Mouse (Mus musculus) stomach, embryonic 16.5 days (tissue): ENCODE results near the gene Cenpp. TPM values are rescaled to one million over a fixed set of nuclear protein-coding genes. Genes with fewer than 3 reads are reported as not detected.
A peak's percentile ranks its signal among the peaks of the same experiment; 100 is the strongest.

ENCODE experiments used
- ATAC-seq: fragments of 200-750 bp; cut with Nextera tagmentation; 2 replicates; pipeline ENCODE4 v1.8.0; 2017; ENCODE audit warnings: moderate number of reproducible peaks, moderate TSS enrichment; ENCODE audit not compliant: insufficient read depth, low FRiP score
- H3K27ac ChIP-seq: fragments of 300-500 bp; sonication (generic); 2 replicates; pipeline ENCODE4 v1.5.1; 2014; ENCODE audit warnings: low read length
- H3K27me3 ChIP-seq: fragments of 300-500 bp; sonication (generic); 2 replicates; pipeline ENCODE4 v1.6.1; 2014; ENCODE audit warnings: low read length, control low read depth, mixed read lengths; ENCODE audit not compliant: control insufficient read depth, insufficient read depth
- H3K36me3 ChIP-seq: fragments of 300-500 bp; sonication (generic); 2 replicates; pipeline ENCODE4 v1.6.1; 2014; ENCODE audit warnings: low read length; ENCODE audit not compliant: control insufficient read depth, insufficient read depth
- H3K4me1 ChIP-seq: fragments of 300-500 bp; sonication (generic); 2 replicates; pipeline ENCODE4 v1.6.1; 2014; ENCODE audit warnings: low read length, control low read depth, mixed read lengths; ENCODE audit not compliant: control insufficient read depth, insufficient read depth
- H3K4me2 ChIP-seq: fragments of 300-500 bp; sonication (generic); 2 replicates; pipeline ENCODE4 v1.6.1; 2014; ENCODE audit warnings: low read depth, low read length, mixed read lengths
- H3K4me3 ChIP-seq: fragments of 300-500 bp; sonication (generic); replicated peaks from 2 replicates; pipeline ENCODE4 v1.5.1; 2014; ENCODE audit warnings: mild to moderate bottlenecking, low read length
- H3K9ac ChIP-seq: fragments of 300-500 bp; sonication (generic); 2 replicates; pipeline ENCODE4 v1.6.1; 2014; ENCODE audit warnings: low read length
- H3K9me3 ChIP-seq: fragments of 300-500 bp; sonication (generic); replicated peaks from 2 replicates; pipeline ENCODE4 v1.6.1; 2016; ENCODE audit warnings: low read length, control low read depth; ENCODE audit not compliant: control insufficient read depth
- WGBS: fragments of 180-500 bp; shearing (Covaris S2); extraction: QIAGEN DNeasy Blood & Tissue Kit; methylation state at CpG from one replicate; pipeline ENCODE4 v1.1.7; 2014; 5-methylcytosine and 5-hydroxymethylcytosine counted together
- polyA plus RNA-seq: library from polyadenylated mRNA; unstranded; fragments of >200 nt; fragmentation: Nextera tagmentation; extraction: Ambion mirVana; gene quantifications from 2 replicates; pipeline ENCODE4 v1.2.1, GENCODE M21; 2015

The Cenpp gene
- polyA plus RNA-seq, 1 experiment from 2014 or later: 23.4 TPM

DNA sequence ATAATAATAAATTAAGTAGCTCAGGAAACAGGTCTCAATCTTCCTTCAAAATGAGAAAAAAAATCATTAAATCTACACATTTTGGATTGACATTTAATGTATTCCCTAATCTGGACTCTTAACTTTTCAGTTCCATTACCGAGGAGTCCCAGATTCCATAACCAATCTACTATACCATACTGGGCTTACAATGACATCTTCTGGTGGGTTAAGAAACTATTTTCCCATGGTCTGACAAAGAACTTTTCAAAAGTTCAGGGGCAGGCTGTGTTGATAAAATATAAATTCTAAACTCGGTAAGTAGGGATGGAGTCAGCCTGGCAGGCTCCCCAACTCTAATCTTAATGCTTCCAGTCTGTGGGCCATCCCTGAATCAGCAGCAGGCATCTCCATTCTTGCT is 1.4 kb downstream of the Cenpp start:
- H3K27ac ChIP-seq: no peak overlapping the region
- H3K27me3 ChIP-seq: no peaks in the 10 kb centered on the region
- peak overlapping the region; percentile 44 for H3K9ac ChIP-seq
- peak overlapping the region; percentile 1; the same call in 1 of the 2 replicates for H3K4me3 ChIP-seq
- H3K36me3 ChIP-seq: no peaks in the 10 kb centered on the region
- H3K9me3 ChIP-seq: no peaks in the 10 kb centered on the region
- 34% methylated on average over 2 of the region's 2 CpGs for WGBS
- no peak for ATAC-seq
- peak overlapping the region; percentile 82; the same call in 1 of the 2 replicates for H3K4me2 ChIP-seq
- peaks cover 17% of the 10 kb centered on the region for H3K4me1 ChIP-seq

GRCm38 (mm10) chr13:49646019-49646418 is 6.6 kb downstream of the Cenpp start:
- H3K9me3 ChIP-seq: no peaks in the 10 kb centered on the region
- H3K4me2 ChIP-seq: no peak overlapping the region
- no peaks in the 10 kb centered on the region for H3K36me3 ChIP-seq
- H3K4me3 ChIP-seq: no peak overlapping the region
- WGBS: 71% methylated on average over 1 of the region's 1 CpGs
- ATAC-seq: no peak
- no peak overlapping the region for H3K27ac ChIP-seq
- H3K9ac ChIP-seq: no peak overlapping the region
- peaks cover 3% of the 10 kb centered on the region; the same call in 1 of the 2 replicates for H3K4me1 ChIP-seq
- no peaks in the 10 kb centered on the region for H3K27me3 ChIP-seq

- no peaks in the 10 kb centered on the region for H3K9me3 ChIP-seq
- H3K9ac ChIP-seq: peak overlapping the region; percentile 58
- 45% methylated on average over 2 of the region's 2 CpGs for WGBS
- H3K36me3 ChIP-seq: no peaks in the 10 kb centered on the region
- no peak overlapping the region for H3K4me2 ChIP-seq
- H3K4me1 ChIP-seq: peaks cover 3% of the 10 kb centered on the region; the same call in 1 of the 2 replicates
- H3K4me3 ChIP-seq: no peak overlapping the region
- ATAC-seq: peak; percentile 82
- H3K27ac ChIP-seq: peak overlapping the region; percentile 91
- H3K27me3 ChIP-seq: no peaks in the 10 kb centered on the region
Observed at GRCm38 (mm10) chr13:49644731-49645529, 7.7 kb downstream of the Cenpp start.

DNA sequence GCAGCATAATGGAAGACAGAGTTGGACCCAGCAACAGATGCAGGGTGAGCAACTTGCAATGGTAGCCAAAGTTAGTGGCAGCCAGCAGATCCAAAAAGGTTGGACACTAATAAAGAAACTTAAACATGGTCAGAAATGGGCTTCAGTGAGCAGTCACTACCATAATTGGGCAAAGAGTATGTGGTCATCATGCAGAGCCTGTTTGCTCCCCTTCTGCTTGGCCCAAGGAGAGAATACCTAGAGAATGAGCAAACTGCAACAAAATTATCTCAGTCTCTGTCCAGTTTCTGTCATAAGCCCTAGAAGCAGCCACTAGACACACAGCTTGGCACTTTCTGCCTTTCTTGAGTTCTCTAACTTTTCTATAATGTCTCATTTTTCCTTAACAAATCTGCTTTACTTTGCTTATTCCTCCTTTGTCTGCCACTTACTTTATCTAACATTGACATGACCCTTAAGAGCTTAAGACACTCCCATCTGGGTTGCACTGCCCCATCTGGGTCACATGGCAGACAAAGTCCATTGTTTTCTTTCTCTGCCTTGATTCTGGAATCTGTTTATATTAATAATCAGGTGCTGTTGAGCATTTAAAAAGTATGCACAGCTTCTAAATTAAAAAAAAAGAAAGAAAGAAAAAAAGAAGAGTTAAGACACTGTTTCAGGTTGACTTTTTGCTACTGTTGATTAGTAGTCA is 8.8 kb downstream of the Cenpp start:
- peak overlapping the region; percentile 10; the same call in 1 of the 2 replicates for H3K27ac ChIP-seq
- no peak overlapping the region for H3K4me2 ChIP-seq
- H3K27me3 ChIP-seq: no peaks in the 10 kb centered on the region
- H3K4me3 ChIP-seq: no peak overlapping the region
- H3K4me1 ChIP-seq: peaks cover 3% of the 10 kb centered on the region; the same call in 1 of the 2 replicates
- no peak overlapping the region for H3K9ac ChIP-seq
- ATAC-seq: no peak
- no peaks in the 10 kb centered on the region for H3K36me3 ChIP-seq
- no peaks in the 10 kb centered on the region for H3K9me3 ChIP-seq

- H3K27me3 ChIP-seq: no peaks in the 10 kb centered on the region
- H3K36me3 ChIP-seq: no peaks in the 10 kb centered on the region
- WGBS: 69% methylated on average over 6 of the region's 6 CpGs
- H3K4me2 ChIP-seq: no peak overlapping the region
- no peak overlapping the region for H3K27ac ChIP-seq
- H3K4me1 ChIP-seq: peaks cover 3% of the 10 kb centered on the region; the same call in 1 of the 2 replicates
- ATAC-seq: no peak
- H3K4me3 ChIP-seq: no peak overlapping the region
- H3K9me3 ChIP-seq: no peaks in the 10 kb centered on the region
- H3K9ac ChIP-seq: no peak overlapping the region
Observed at GRCm38 (mm10) chr13:49642650-49643049, 9.9 kb downstream of the Cenpp start.

DNA sequence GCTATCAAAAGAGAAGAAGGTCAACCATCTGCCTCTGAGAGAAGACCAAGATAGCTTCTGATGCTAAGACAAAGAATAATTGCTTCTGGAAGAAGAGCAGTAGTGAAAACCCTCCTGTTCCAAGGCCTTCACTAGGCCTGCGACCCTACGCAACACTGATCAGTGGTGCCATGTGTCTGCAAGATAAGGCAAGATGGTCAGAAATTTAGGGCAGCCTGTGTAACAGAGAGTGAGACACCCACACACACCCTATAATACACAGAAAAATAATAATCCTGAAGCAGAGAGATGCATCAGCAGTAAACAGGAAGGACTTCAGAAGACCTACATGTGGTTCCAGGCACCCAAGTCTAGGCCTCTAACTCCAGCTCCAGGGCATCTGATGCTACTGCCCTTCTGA is 12.6 kb downstream of the Cenpp start:
- H3K36me3 ChIP-seq: no peaks in the 10 kb centered on the region
- H3K4me2 ChIP-seq: no peak overlapping the region
- H3K4me3 ChIP-seq: no peak overlapping the region
- 91% methylated on average over 2 of the region's 2 CpGs for WGBS
- no peak for ATAC-seq
- no peaks in the 10 kb centered on the region for H3K9me3 ChIP-seq
- no peak overlapping the region for H3K9ac ChIP-seq
- H3K27ac ChIP-seq: no peak overlapping the region
- H3K4me1 ChIP-seq: peaks cover 3% of the 10 kb centered on the region; the same call in 1 of the 2 replicates
- no peaks in the 10 kb centered on the region for H3K27me3 ChIP-seq

DNA sequence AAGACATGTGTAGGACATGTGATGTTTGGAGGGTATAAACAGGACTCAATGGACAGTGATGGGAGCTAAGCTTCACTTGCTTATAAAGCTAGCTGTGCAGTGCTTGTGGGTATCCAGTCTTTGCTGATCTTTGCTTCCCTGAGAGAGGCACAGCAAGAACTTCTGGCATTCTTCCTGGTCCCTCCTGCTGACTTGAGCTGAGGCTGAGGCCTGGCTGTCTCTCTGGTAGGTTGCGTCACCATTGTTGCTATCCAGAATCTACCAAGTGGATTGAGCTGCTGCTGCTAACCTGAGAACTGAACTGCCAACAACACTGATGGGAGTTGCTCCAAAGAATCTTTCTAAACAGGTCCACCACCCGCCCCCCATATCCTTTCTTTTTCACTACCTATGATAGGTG is 23.5 kb downstream of the Cenpp start:
- H3K36me3 ChIP-seq: no peaks in the 10 kb centered on the region
- no peak overlapping the region for H3K4me2 ChIP-seq
- WGBS: 92% methylated on average over 2 of the region's 2 CpGs
- no peaks in the 10 kb centered on the region for H3K4me1 ChIP-seq
- ATAC-seq: no peak
- H3K9me3 ChIP-seq: no peaks in the 10 kb centered on the region
- H3K27me3 ChIP-seq: no peaks in the 10 kb centered on the region
- no peak overlapping the region for H3K9ac ChIP-seq
- no peak overlapping the region for H3K27ac ChIP-seq
- no peak overlapping the region for H3K4me3 ChIP-seq

GRCm38 (mm10) chr13:49628167-49628566 is 24.4 kb downstream of the Cenpp start:
- ATAC-seq: no peak
- Histone ChIP-seq H3K4me3 (no peak overlapping the region), H3K4me2 (no peak overlapping the region), H3K4me1 (no peaks in the 10 kb centered on the region), H3K9ac (no peak overlapping the region), H3K27ac (no peak overlapping the region), H3K27me3 (no peaks in the 10 kb centered on the region), H3K9me3 (no peaks in the 10 kb centered on the region), H3K36me3 (no peaks in the 10 kb centered on the region)

GRCm38 (mm10) chr13:49623216-49623615 is 29.4 kb downstream of the Cenpp start:
- Histone ChIP-seq H3K4me2 (no peak overlapping the region), H3K27me3 (no peaks in the 10 kb centered on the region), H3K4me1 (no peaks in the 10 kb centered on the region), H3K9me3 (no peaks in the 10 kb centered on the region), H3K36me3 (no peaks in the 10 kb centered on the region), H3K4me3 (no peak overlapping the region), H3K27ac (no peak overlapping the region), H3K9ac (no peak overlapping the region)
- ATAC-seq: no peak
- WGBS: 58% methylated on average over 1 of the region's 1 CpGs
